Comparison of ENCODE assay signal across 8 mouse cellular contexts in the genomic region with DNA sequence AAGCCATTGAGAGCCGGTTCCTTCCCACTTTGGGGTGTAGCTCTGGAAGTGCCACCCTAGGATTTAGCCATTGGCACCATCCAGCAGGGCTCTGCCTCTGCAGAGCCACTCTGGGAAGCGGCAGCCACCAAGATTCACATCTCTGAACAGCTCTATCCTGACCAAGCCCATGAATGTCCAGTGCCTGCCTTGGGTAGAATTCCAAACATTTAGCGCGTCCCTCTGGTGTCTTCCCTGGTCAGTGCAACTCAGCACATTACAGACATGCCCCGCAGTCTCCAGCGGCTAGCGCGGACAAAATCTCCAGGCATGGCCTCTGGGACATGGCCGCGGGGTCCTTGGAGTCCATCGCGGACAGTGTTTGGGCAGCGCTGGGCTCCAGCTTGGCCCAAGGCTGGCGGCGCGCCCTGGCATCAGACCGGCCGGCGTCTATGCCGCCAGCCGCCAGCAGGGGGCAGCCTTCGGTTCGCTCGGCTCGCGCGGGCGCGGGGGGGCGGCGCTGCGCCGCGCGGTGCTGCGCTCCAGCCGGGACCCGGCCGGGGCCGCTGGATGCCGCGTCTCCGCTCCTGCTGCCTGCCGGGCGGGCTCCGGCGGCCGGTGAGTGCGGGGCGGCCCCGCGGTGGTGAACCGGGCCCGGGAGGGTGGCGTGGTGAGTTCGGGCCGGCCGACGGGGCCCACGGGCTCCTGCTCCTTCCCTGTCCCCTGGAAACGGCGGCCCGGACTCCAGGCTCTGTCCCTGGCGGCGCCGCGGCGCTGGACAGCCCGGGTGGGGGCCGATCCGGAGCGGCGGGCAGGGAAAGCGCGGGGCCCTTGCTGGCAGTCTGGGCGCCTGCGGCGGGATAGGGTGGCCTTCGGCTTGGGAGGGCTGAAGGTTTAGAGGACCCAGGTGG. TPM values are rescaled to one million over a fixed set of nuclear protein-coding genes. Genes with fewer than 3 reads are reported as not detected.
A peak's percentile ranks its signal among the peaks of the same experiment; 100 is the strongest.
DNase-seq lines count a peak whose midpoint lies in the region; ATAC-seq and TF ChIP-seq lines count a peak whose summit lies in the region.

TSS of gene Myo18a (plus strand) at position 464 of the 890 bp plus-strand sequence.

- intact Hi-C loops in heart, adult 2 months (cut with DNase I) = loop anchor here (1.0 to 2.0 kb wide), 3 partner anchors 26 to 53 kb away; no protein-coding TSS in a partner anchor

- ATAC-seq in embryonic facial prominence, embryonic 14.5 days (ENCODE audit: low read depth) = peak; percentile 91
- ATAC-seq in limb, embryonic 13.5 days (ENCODE audit: low FRiP score, low read depth) = peak; percentile 83
- peak; percentile 83 for ATAC-seq in midbrain, embryonic 14.5 days (ENCODE audit: low FRiP score, low TSS enrichment)

- H3K27ac ChIP-seq in embryonic facial prominence, embryonic 14.5 days (replicated peaks; ENCODE audit: low read depth, low read length) = peak within 1 kb of the TSS; percentile 85
- peak within 1 kb of the TSS; percentile 95 for H3K27ac ChIP-seq in heart, adult 2 months
- peak within 1 kb of the TSS; percentile 95 for H3K27ac ChIP-seq in kidney, adult 2 months (ENCODE audit: insufficient read depth, low read depth, low read length)
- H3K27ac ChIP-seq in limb, embryonic 13.5 days = peak within 1 kb of the TSS; percentile 87
- peak within 1 kb of the TSS; percentile 97 for H3K27ac ChIP-seq in midbrain, embryonic 14.5 days (replicated peaks; ENCODE audit: low read depth, low read length)
- peak within 1 kb of the TSS; percentile 88 for H3K27ac ChIP-seq in small intestine, adult 2 months (ENCODE audit: insufficient read depth, low read depth, low read length)

- peak within 1 kb of the TSS; percentile 92 for H3K4me3 ChIP-seq in embryonic facial prominence, embryonic 14.5 days (ENCODE audit: low read depth, low read length)
- H3K4me3 ChIP-seq in heart, adult 2 months = peak within 1 kb of the TSS; percentile 68
- peak within 1 kb of the TSS; percentile 89 for H3K4me3 ChIP-seq in kidney, adult 2 months (ENCODE audit: insufficient read depth, low read depth, low read length)
- peak within 1 kb of the TSS; percentile 87 for H3K4me3 ChIP-seq in limb, embryonic 13.5 days
- H3K4me3 ChIP-seq in midbrain, embryonic 14.5 days (replicated peaks; ENCODE audit: low read depth, low read length) = peak within 1 kb of the TSS; percentile 98
- H3K4me3 ChIP-seq in small intestine, adult 2 months (ENCODE audit: low read depth, low read length) = peak within 1 kb of the TSS; percentile 93

- no peaks in the 10 kb centered on the region; the same call in 1 of the 2 replicates for H3K27me3 ChIP-seq in embryonic facial prominence, embryonic 14.5 days (replicated peaks; ENCODE audit: control insufficient read depth, insufficient read depth, low read length)
- no peaks in the 10 kb centered on the region for H3K27me3 ChIP-seq in heart, adult 2 months (ENCODE audit: control insufficient read depth, insufficient read depth, low read length)
- H3K27me3 ChIP-seq in kidney, adult 2 months (replicated peaks; ENCODE audit: control insufficient read depth, insufficient read depth, low read length) = no peaks in the 10 kb centered on the region
- no peaks in the 10 kb centered on the region for H3K27me3 ChIP-seq in limb, embryonic 13.5 days
- H3K27me3 ChIP-seq in midbrain, embryonic 14.5 days (ENCODE audit: control insufficient read depth, insufficient read depth, low read length) = no peaks in the 10 kb centered on the region
- no peaks in the 10 kb centered on the region for H3K27me3 ChIP-seq in small intestine, adult 2 months (ENCODE audit: control insufficient read depth, insufficient read depth, low read length)

- TF ChIP-seq CTCF in heart, adult 2 months (IDR thresholded peaks at IDR 0.05) = peak; percentile 70
- peak; percentile 62 for TF ChIP-seq CTCF in kidney, adult 2 months (conservative IDR thresholded peaks at IDR 0.05; ENCODE audit: insufficient read depth, insufficient read length, low read depth, low read length)
- TF ChIP-seq CTCF in small intestine, adult 2 months (IDR thresholded peaks at IDR 0.05; ENCODE audit: extremely low read depth, insufficient read length, insufficient replicate concordance, low read depth, low read length) = peak; percentile 67

- 5% methylated on average over 21 of the region's 79 CpGs for WGBS in embryonic facial prominence, embryonic 14.5 days
- WGBS in heart, adult 2 months = 2% methylated on average over 72 of the region's 79 CpGs
- 2% methylated on average over 79 of the region's 79 CpGs for WGBS in kidney, adult 2 months
- WGBS in limb, embryonic 13.5 days = 2% methylated on average over 69 of the region's 79 CpGs
- 1% methylated on average over 78 of the region's 79 CpGs for WGBS in midbrain, embryonic 14.5 days
- WGBS in small intestine, adult 2 months = 3% methylated on average over 78 of the region's 79 CpGs

- peaks cover 2% of the 10 kb centered on the region for H3K79me2 ChIP-seq in heart, adult 2 months (replicated peaks; ENCODE audit: control insufficient read depth, insufficient read depth, low read length)

- TF ChIP-seq EP300 in heart, adult 2 months (IDR thresholded peaks at IDR 0.05; ENCODE audit: insufficient read depth, low read depth, low read length) = no peak

- peak within 1 kb of the TSS; percentile 71 for H3K4me2 ChIP-seq in embryonic facial prominence, embryonic 14.5 days (ENCODE audit: low read depth, low read length)
- peak within 1 kb of the TSS; percentile 92 for H3K4me2 ChIP-seq in limb, embryonic 13.5 days (replicated peaks)
- peak within 1 kb of the TSS; percentile 93 for H3K4me2 ChIP-seq in midbrain, embryonic 14.5 days (ENCODE audit: low read length)

- H3K36me3 ChIP-seq in embryonic facial prominence, embryonic 14.5 days (ENCODE audit: control insufficient read depth, insufficient read depth, low read length) = no peaks in the 10 kb centered on the region
- H3K36me3 ChIP-seq in heart, adult 2 months (ENCODE audit: control insufficient read depth, insufficient read depth, low read length) = no peaks in the 10 kb centered on the region
- no peaks in the 10 kb centered on the region for H3K36me3 ChIP-seq in kidney, adult 2 months (ENCODE audit: control insufficient read depth, insufficient read depth, low read length)
- no peaks in the 10 kb centered on the region for H3K36me3 ChIP-seq in limb, embryonic 13.5 days
- H3K36me3 ChIP-seq in midbrain, embryonic 14.5 days (ENCODE audit: control insufficient read depth, insufficient read depth, low read length) = no peaks in the 10 kb centered on the region
- no peaks in the 10 kb centered on the region for H3K36me3 ChIP-seq in small intestine, adult 2 months (ENCODE audit: control insufficient read depth, insufficient read depth, low read length)

- peaks cover 29% of the 10 kb centered on the region for H3K4me1 ChIP-seq in embryonic facial prominence, embryonic 14.5 days (ENCODE audit: control insufficient read depth, insufficient read depth, low read length)
- peaks cover 12% of the 10 kb centered on the region for H3K4me1 ChIP-seq in heart, adult 2 months (ENCODE audit: control insufficient read depth, insufficient read depth, low read length)
- H3K4me1 ChIP-seq in kidney, adult 2 months (ENCODE audit: control insufficient read depth, insufficient read depth, low read length) = peaks cover 20% of the 10 kb centered on the region
- peaks cover 41% of the 10 kb centered on the region for H3K4me1 ChIP-seq in limb, embryonic 13.5 days
- peaks cover 36% of the 10 kb centered on the region for H3K4me1 ChIP-seq in midbrain, embryonic 14.5 days (ENCODE audit: control insufficient read depth, insufficient read depth, low read length)
- peaks cover 12% of the 10 kb centered on the region for H3K4me1 ChIP-seq in small intestine, adult 2 months (ENCODE audit: control insufficient read depth, insufficient read depth, insufficient read length, low read length)

- H3K9me3 ChIP-seq in embryonic facial prominence, embryonic 14.5 days (ENCODE audit: control insufficient read depth, low read length) = no peaks in the 10 kb centered on the region
- no peaks in the 10 kb centered on the region for H3K9me3 ChIP-seq in limb, embryonic 13.5 days
- H3K9me3 ChIP-seq in midbrain, embryonic 14.5 days (ENCODE audit: control insufficient read depth, low read length) = no peaks in the 10 kb centered on the region

- peak; percentile 81 for DNase-seq in layer of hippocampus, adult 11-12 months (ENCODE audit: low spot score)
- DNase-seq in layer of hippocampus, adult 9-10 months (ENCODE audit: low spot score) = no peak
- DNase-seq in embryonic facial prominence, embryonic 14.5 days (ENCODE audit: low spot score) = peak; percentile 78
- peak; percentile 91 to 94 for DNase-seq in heart, adult 2 months
- peak; percentile 90 for DNase-seq in kidney, adult 2 months
- DNase-seq in midbrain, embryonic 14.5 days = peak; percentile 95

- no peak for TF ChIP-seq POLR2A in heart, adult 2 months (IDR thresholded peaks at IDR 0.05; ENCODE audit: insufficient read depth, low read depth, low read length)
- no peak for TF ChIP-seq POLR2A in kidney, adult 2 months (IDR thresholded peaks at IDR 0.05; ENCODE audit: low read depth, low read length)
- TF ChIP-seq POLR2A in small intestine, adult 2 months (IDR thresholded peaks at IDR 0.05; ENCODE audit: low read depth, low read length) = peak; percentile 19; the same call in 1 of the 2 replicates

- H3K9ac ChIP-seq in embryonic facial prominence, embryonic 14.5 days (ENCODE audit: low read depth, low read length) = peak within 1 kb of the TSS; percentile 96
- peak within 1 kb of the TSS; percentile 99 for H3K9ac ChIP-seq in heart, adult 2 months (ENCODE audit: low read depth, low read length)
- peak within 1 kb of the TSS; percentile 92 for H3K9ac ChIP-seq in limb, embryonic 13.5 days
- peak within 1 kb of the TSS; percentile 99 for H3K9ac ChIP-seq in midbrain, embryonic 14.5 days (replicated peaks; ENCODE audit: low read length)

RNA-seq across cellular contexts. Expression of gene Myo18a, which starts in this region (rescaled TPM):
- polyA plus RNA-seq in embryonic facial prominence, embryonic 14.5 days (2014; fragmentation: Nextera tagmentation; extraction: Ambion mirVana) = 39.8 and 44.1 TPM in 2 replicates
- total RNA-seq in heart, adult 2 months (2021) = 100 to 1,000 TPM; 240 to 274 TPM
- polyA plus RNA-seq in heart, adult 2 months (2012; rRNA removed) = 98.6 and 107 TPM in 2 replicates
- polyA plus RNA-seq in kidney, adult 2 months (2012; rRNA removed) = 92.0 and 93.1 TPM in 2 replicates
- polyA plus RNA-seq in limb, embryonic 13.5 days (2015; fragmentation: Nextera tagmentation; extraction: Ambion mirVana) = 33.7 and 40.5 TPM in 2 replicates
- polyA plus RNA-seq in midbrain, embryonic 14.5 days (2014; fragmentation: Nextera tagmentation; extraction: Ambion mirVana) = 42.3 and 49.7 TPM in 2 replicates
- 66.4 and 149 TPM in 2 replicates for polyA plus RNA-seq in small intestine, adult 2 months (2012; rRNA removed)
